Mouse (Mus musculus) ES-E14 (cell line): ENCODE measurements at regions not wholly inside any gene's neighbourhood (a gene's known extent, or its start where the extent isn't known, plus 50 kb on each side); places are given as distances from the start of the nearest gene placed in this dataset.

ENCODE experiments used
- CHD2 ChIP-seq: IDR thresholded peaks from 2 replicates; pipeline ENCODE4 v1.6.1; 2014; ENCODE audit warnings: mild to moderate bottlenecking, low read depth, low read length, inconsistent platforms
- ZNF384 ChIP-seq: IDR thresholded peaks from 2 replicates; pipeline ENCODE4 v1.6.1; 2012; ENCODE audit warnings: low read depth, low read length, inconsistent platforms

DNA sequence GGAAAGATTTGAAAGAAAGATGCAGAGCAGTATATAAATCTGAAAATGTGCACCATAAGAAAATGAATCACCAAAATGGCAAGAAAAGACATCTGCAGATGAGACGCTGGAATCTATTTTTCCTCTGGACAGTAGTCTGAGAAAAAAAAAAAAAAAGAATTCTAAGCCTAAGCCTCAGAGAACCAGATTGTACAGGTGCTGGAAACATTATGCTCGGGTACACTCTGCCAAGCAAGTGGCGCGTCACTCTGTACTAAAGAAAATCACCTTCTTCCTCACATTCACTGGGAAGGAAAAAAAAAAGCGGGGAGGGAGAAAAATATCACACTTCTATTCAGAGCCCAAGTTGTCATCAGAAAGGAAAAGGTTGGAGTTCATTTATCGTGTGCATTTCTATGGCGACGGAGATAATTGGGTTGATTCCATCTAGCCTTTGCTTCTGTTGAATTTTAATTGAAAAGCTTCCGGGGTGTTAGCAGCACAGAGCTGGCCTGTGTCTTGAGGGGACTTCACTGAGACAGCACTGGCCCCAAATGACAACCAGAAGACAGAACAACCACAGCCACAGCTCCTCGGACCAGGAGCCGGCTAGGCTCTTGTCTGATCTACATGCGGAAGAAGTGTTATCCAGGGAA, 430.5 kb upstream of the Ptbp2 start:
- TF ChIP-seq ZNF384: no peak
- TF ChIP-seq CHD2: no peak
